Mouse (Mus musculus) ES-Bruce4 (cell line): ENCODE measurements at regions not wholly inside any gene's neighbourhood (a gene's known extent, or its start where the extent isn't known, plus 50 kb on each side); places are given as distances from the start of the nearest gene placed in this dataset.

Experiments
- H3K27ac ChIP-seq: 2 replicates; pipeline ENCODE4 v1.5.1; 2012; ENCODE audit warnings: low read length, inconsistent platforms; ENCODE audit not compliant: insufficient read depth
- H3K27me3 ChIP-seq: 2 replicates; pipeline ENCODE4 v1.6.1; 2012; ENCODE audit warnings: mild to moderate bottlenecking, low read length, inconsistent platforms; ENCODE audit not compliant: control insufficient read depth, poor library complexity, insufficient read depth, severe bottlenecking
- H3K36me3 ChIP-seq: 2 replicates; pipeline ENCODE4 v1.6.1; 2012; ENCODE audit warnings: inconsistent platforms, mild to moderate bottlenecking, low read length, moderate library complexity; ENCODE audit not compliant: control insufficient read depth, poor library complexity, insufficient read depth, severe bottlenecking
- H3K4me1 ChIP-seq: one replicate; pipeline ENCODE4 v1.8.1; 2011; ENCODE audit warnings: low read length; ENCODE audit not compliant: control insufficient read depth, insufficient read depth
- H3K4me3 ChIP-seq: 2 replicates; pipeline ENCODE4 v1.5.1; 2011; ENCODE audit warnings: low read depth, mild to moderate bottlenecking, low read length
- H3K9ac ChIP-seq: 2 replicates; pipeline ENCODE4 v1.6.1; 2012; ENCODE audit warnings: low read depth, mild to moderate bottlenecking, inconsistent platforms; ENCODE audit not compliant: poor library complexity, severe bottlenecking
- H3K9me3 ChIP-seq: replicated peaks from 2 replicates; pipeline ENCODE4 v1.6.1; 2012; ENCODE audit warnings: mild to moderate bottlenecking, low read length, inconsistent platforms; ENCODE audit not compliant: control insufficient read depth, poor library complexity, insufficient read depth, severe bottlenecking
- CTCF ChIP-seq: IDR thresholded peaks from one replicate; pipeline ENCODE4 v1.8.1; 2011; ENCODE audit warnings: low read depth, low read length
- EP300 ChIP-seq: IDR thresholded peaks from 2 replicates; pipeline ENCODE4 v1.6.1; 2011; ENCODE audit warnings: low read depth, low read length; ENCODE audit not compliant: insufficient read depth
- POLR2A ChIP-seq: IDR thresholded peaks from one replicate; pipeline ENCODE4 v1.8.1; 2011; ENCODE audit warnings: low read length; ENCODE audit not compliant: insufficient read depth

GRCm38 (mm10) chr3:154513566-154513965 lies 82.9 kb upstream of the Cryz start:
- H3K4me3 ChIP-seq = no peak overlapping the region
- no peaks in the 10 kb centered on the region for H3K36me3 ChIP-seq
- no peak overlapping the region for H3K27ac ChIP-seq
- H3K27me3 ChIP-seq = no peaks in the 10 kb centered on the region
- H3K9ac ChIP-seq = no peak overlapping the region
- no peak for TF ChIP-seq CTCF
- TF ChIP-seq POLR2A = no peak
- no peak for TF ChIP-seq EP300
- H3K4me1 ChIP-seq = no peaks in the 10 kb centered on the region
- no peaks in the 10 kb centered on the region for H3K9me3 ChIP-seq

DNA sequence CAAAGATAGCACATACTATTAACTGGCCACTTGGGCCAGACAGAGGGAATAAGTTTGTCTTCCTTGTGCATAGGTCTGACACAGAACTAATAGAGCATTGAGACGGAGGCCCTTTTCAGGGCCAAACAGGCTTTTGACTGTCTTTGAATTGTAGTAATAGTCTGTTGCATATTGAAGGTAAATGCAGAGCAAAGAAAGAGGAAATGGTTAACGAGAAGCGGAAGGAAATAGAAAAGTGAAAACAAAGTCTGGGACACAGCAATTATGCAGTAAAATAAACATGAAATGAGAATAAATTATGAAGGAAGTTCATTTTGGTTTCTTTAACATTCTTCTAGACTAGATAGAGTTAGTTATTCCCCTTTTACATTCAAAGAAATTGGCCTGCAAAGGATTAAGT lies 86.4 kb upstream of the Cryz start:
- no peaks in the 10 kb centered on the region for H3K4me1 ChIP-seq
- no peak overlapping the region for H3K9ac ChIP-seq
- H3K36me3 ChIP-seq = no peaks in the 10 kb centered on the region
- TF ChIP-seq CTCF (no peak), POLR2A (no peak), EP300 (no peak)
- H3K27ac ChIP-seq = no peak overlapping the region
- H3K4me3 ChIP-seq = no peak overlapping the region
- H3K9me3 ChIP-seq = no peaks in the 10 kb centered on the region
- no peaks in the 10 kb centered on the region for H3K27me3 ChIP-seq

DNA sequence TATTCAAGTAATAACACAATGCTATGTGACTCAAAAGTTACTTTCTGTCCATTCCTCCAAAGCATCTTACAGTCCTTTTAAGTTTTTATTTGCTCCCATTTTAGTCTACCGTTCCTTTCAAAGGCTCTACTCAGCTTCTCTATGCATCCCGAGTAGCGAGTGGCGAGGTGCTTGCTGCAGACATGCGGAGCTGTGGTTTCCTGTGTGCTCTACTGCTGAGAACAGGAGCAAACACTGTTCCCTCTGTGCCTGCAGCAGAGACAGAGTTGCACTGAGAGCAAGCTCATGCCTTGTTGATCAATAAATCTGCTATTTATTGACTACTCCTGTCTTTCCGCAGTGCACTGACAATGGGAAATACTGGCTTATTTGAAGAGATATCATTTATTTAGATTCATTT lies 87.1 kb upstream of the Cryz start:
- Histone ChIP-seq H3K9me3 (no peaks in the 10 kb centered on the region), H3K36me3 (no peaks in the 10 kb centered on the region), H3K4me1 (no peaks in the 10 kb centered on the region), H3K27ac (no peak overlapping the region), H3K27me3 (no peaks in the 10 kb centered on the region), H3K4me3 (no peak overlapping the region), H3K9ac (no peak overlapping the region)
- no peak for TF ChIP-seq POLR2A
- TF ChIP-seq EP300 = no peak
- TF ChIP-seq CTCF = no peak

DNA sequence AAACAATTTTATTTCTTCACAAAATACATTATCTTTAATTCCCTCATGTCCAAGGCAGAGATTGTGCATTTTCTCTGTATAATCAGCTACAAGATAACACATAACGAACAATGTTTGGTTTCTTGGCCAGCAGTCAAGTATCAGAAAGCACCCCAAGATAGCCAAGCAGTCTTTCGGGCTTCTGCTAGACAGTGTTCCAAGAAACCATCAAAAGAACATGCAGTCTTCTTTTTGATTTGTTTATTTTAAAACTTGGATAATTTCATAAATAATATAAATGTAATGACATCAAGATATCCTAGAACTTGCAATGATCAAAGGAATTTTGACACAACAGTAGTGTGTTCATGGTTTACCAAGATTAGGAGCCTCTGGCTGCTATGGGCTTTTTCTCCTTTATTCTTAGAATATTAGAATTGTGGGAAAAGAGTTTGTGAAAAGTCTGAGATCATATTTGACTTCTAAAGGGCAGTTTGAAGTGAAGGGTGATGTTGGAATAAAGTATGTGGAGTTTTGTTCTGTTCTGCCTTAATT lies 103.1 kb upstream of the Cryz start:
- no peak for TF ChIP-seq POLR2A
- no peak for TF ChIP-seq CTCF
- no peak for TF ChIP-seq EP300
- no peak overlapping the region for H3K27ac ChIP-seq
- H3K4me3 ChIP-seq = no peak overlapping the region
- no peaks in the 10 kb centered on the region for H3K36me3 ChIP-seq
- no peaks in the 10 kb centered on the region for H3K27me3 ChIP-seq
- H3K4me1 ChIP-seq = no peaks in the 10 kb centered on the region
- no peaks in the 10 kb centered on the region for H3K9me3 ChIP-seq
- no peak overlapping the region for H3K9ac ChIP-seq

DNA sequence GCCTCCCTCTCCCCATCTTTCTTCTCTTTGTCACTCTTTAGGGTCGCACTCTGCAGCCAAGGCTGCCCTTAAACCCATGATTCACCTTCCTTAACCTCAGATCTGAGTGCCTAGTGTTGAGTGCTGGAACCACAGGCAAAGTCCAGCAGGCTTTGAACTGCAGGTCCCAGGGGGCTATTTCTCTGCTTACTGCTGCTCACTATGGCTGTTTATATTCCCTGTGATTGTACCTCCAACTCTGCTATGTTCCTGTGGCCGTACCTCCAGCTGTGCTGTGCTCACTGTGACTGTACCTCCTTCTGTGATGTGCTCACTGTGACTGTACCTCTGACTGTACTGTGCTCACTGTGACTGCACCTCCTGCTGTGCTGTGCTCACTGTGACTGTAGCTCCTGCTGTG lies 124.1 kb upstream of the Cryz start:
- H3K4me1 ChIP-seq = no peaks in the 10 kb centered on the region
- no peak overlapping the region for H3K9ac ChIP-seq
- H3K9me3 ChIP-seq = no peaks in the 10 kb centered on the region
- no peak overlapping the region for H3K4me3 ChIP-seq
- H3K36me3 ChIP-seq = no peaks in the 10 kb centered on the region
- H3K27ac ChIP-seq = no peak overlapping the region
- no peak for TF ChIP-seq CTCF
- TF ChIP-seq EP300 = no peak
- no peak for TF ChIP-seq POLR2A
- no peaks in the 10 kb centered on the region; the same call in 1 of the 2 replicates for H3K27me3 ChIP-seq

GRCm38 (mm10) chr3:154467581-154468374 lies 128.7 kb upstream of the Cryz start:
- no peak overlapping the region for H3K9ac ChIP-seq
- no peaks in the 10 kb centered on the region for H3K9me3 ChIP-seq
- no peak overlapping the region for H3K27ac ChIP-seq
- no peaks in the 10 kb centered on the region for H3K36me3 ChIP-seq
- H3K27me3 ChIP-seq = no peaks in the 10 kb centered on the region
- H3K4me3 ChIP-seq = no peak overlapping the region
- H3K4me1 ChIP-seq = no peaks in the 10 kb centered on the region
- TF ChIP-seq EP300 (no peak), POLR2A (no peak), CTCF (no peak)
